Mouse (Mus musculus) E14TG2a.4 (cell line): ENCODE data around the gene Hist1h2ad.
"Not testable (repeated sequence)": the region's sequence is repeated elsewhere in the genome, so short reads cannot be mapped to it uniquely, and the experiment has no call there.

Experiments
- H3K27me3 ChIP-seq: 2 replicates; pipeline ENCODE4 v1.6.1; 2014; ENCODE audit warnings: low read length, control low read depth; ENCODE audit not compliant: insufficient read depth
- H3K36me3 ChIP-seq: 2 replicates; pipeline ENCODE4 v1.6.1; 2014; ENCODE audit warnings: low read length, control low read depth; ENCODE audit not compliant: insufficient read depth
- H3K4me1 ChIP-seq: replicated peaks from 2 replicates; pipeline ENCODE4 v1.6.1; 2014; ENCODE audit warnings: low read depth, low read length, control low read depth
- H3K4me3 ChIP-seq: replicated peaks from 2 replicates; pipeline ENCODE4 v1.5.1; 2014; ENCODE audit warnings: mild to moderate bottlenecking, low read length
- H3K9me3 ChIP-seq: 2 replicates; pipeline ENCODE4 v1.6.1; 2014; ENCODE audit warnings: low read length, control low read depth
- CTCF ChIP-seq: conservative IDR thresholded peaks from 2 replicates; pipeline ENCODE4 v1.5.1; 2014; ENCODE audit warnings: low read length
- NANOG ChIP-seq: IDR thresholded peaks from 2 replicates; pipeline ENCODE4 v1.6.1; 2014; ENCODE audit warnings: borderline replicate concordance, low read length, mixed read lengths
- POU5F1 ChIP-seq: IDR thresholded peaks from 2 replicates; pipeline ENCODE4 v1.6.1; 2014; ENCODE audit warnings: low read length, borderline replicate concordance

Gene Hist1h2ad

DNA sequence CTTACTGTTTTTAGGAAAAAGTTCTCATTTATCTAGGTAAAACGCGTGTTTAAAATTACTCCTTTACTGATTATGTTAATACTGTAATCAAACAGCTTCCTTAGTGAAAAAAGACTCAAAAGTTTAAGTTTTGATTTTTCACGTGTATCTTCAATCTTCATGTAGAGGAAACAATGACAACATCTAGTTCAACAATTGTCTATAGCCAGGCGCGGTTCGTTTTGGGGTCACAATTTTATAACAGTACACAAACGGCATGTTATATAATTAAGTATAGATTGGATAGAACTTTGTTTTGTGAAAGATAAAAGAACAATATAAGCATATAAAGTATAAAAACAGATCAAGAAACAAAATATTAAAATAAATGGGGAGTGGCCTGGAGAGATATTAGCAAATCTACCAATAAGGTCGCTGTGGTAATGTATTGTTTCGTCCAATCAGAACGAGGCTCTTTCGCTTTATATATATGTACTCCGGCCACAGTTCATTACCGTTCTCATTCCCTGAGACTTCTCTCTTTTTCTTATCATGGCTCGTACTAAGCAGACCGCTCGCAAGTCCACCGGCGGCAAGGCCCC lies 1.2 kb downstream of the Hist1h2ad start, which contains the start of gene Hist1h3d:
Hist1h3d (plus strand) TSS at position 493 of the 581 bp plus-strand sequence.
- Histone ChIP-seq H3K27me3 (no peaks in the 10 kb centered on the region), H3K4me3 (peak within 1 kb of the TSS; percentile 78), H3K4me1 (peaks cover 27% of the 10 kb centered on the region), H3K9me3 (no peaks in the 10 kb centered on the region), H3K36me3 (no peaks in the 10 kb centered on the region)
- TF ChIP-seq NANOG = peak; percentile 15; the same call in 1 of the 2 replicates
- TF ChIP-seq POU5F1 = no peak

- peak overlapping the region; percentile 78 for H3K4me3 ChIP-seq
- not testable (repeated sequence) for H3K9me3 ChIP-seq, H3K36me3 ChIP-seq, H3K27me3 ChIP-seq
- H3K4me1 ChIP-seq = peaks cover 32% of the 10 kb centered on the region
Observed at GRCm38 (mm10) chr13:23575864-23576313, 1.7 kb downstream of the Hist1h2ad start.

DNA sequence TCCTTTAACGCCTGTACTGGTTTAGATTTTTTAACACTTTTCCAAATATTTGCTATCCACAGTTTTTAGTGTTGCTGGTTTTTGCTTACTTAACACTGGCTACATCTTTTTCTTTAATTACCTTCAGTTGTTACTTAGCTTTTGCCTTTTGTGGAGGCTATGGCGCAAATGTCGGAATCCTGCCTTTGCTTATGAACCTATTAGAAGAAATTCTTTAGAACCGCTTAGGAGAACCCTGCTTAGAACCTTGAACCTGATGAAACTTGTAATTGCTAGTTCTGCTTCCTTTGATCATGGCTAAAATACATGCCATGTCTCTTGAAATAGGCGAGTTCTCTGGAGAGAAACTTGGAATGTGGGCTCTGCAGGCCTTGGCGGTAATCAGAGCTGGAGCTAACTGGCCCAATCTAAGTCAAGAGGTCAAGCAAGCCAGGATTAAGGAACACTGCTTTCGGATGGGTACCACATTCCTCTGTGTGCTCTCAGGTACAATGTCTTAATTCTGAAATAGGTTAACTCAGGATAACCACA lies 2.2 kb downstream of the Hist1h2ad start:
- Histone ChIP-seq H3K4me3 (peak overlapping the region; percentile 78), H3K27me3 (no peaks in the 10 kb centered on the region), H3K36me3 (no peaks in the 10 kb centered on the region), H3K9me3 (no peaks in the 10 kb centered on the region), H3K4me1 (peaks cover 34% of the 10 kb centered on the region)
- TF ChIP-seq NANOG (no peak), POU5F1 (no peak), CTCF (no peak)

GRCm38 (mm10) chr13:23576906-23577639 lies 2.9 kb downstream of the Hist1h2ad start:
- no peaks in the 10 kb centered on the region for H3K9me3 ChIP-seq
- peak overlapping the region; percentile 78 for H3K4me3 ChIP-seq
- no peaks in the 10 kb centered on the region for H3K27me3 ChIP-seq
- no peaks in the 10 kb centered on the region for H3K36me3 ChIP-seq
- H3K4me1 ChIP-seq = peaks cover 34% of the 10 kb centered on the region
- no peak for TF ChIP-seq POU5F1
- no peak for TF ChIP-seq NANOG
- no peak for TF ChIP-seq CTCF

DNA sequence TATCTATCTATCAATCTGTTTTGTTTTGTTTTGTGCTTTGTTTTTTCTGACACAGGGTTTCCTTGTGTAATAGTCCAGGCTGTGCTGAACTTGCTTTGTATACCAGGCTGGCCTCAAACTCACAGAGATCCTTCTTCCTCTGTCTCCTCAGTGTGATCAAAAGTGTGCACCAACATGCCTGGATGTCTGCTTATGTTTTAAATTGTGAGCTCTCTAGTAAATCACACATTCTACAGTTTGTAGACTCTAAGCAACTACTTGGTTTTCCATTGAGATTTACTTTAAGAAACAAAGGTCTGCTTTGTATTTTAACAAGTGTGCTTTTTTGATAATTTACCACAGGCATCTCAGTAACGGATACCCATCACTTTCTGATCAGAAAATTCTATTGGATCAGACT lies 3.7 kb downstream of the Hist1h2ad start:
- Histone ChIP-seq H3K27me3 (no peaks in the 10 kb centered on the region), H3K36me3 (no peaks in the 10 kb centered on the region), H3K9me3 (no peaks in the 10 kb centered on the region), H3K4me1 (peaks cover 33% of the 10 kb centered on the region), H3K4me3 (no peak overlapping the region)
- TF ChIP-seq NANOG (no peak), POU5F1 (no peak), CTCF (no peak)

DNA sequence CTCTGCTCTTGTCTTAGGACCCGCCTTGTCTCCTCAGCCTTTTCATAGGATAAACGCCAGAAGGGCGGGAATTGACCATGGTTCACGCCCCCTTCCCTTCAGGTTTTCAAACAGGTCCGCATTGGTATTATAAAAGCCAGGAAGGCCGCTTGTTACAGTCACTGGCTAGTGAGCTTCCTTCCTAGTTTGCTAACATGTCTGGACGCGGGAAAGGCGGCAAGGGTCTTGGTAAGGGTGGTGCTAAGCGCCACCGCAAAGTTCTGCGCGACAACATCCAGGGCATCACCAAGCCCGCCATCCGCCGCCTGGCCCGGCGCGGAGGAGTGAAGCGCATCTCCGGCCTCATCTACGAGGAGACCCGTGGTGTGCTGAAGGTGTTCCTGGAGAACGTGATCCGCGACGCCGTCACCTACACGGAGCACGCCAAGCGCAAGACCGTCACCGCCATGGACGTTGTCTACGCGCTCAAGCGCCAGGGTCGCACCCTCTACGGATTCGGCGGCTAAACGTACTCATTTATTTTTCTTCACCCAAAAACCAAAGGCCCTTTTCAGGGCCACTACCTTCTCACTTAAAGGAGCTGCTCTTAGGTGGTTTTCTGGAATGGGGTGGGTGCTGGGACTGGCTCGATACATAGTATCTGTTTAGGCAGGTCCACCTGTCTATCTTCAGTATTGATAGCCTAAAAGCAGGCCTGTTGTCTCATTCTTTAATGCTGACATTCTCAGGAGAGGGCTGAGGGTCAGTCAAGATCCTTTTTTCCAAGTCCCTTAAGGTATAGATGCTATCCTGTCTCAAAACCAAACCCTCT lies 7.4 kb downstream of the Hist1h2ad start, which contains the start of gene Hist1h4d:
Hist1h4d (plus strand) TSS at position 191 of the 811 bp plus-strand sequence.
- Histone ChIP-seq H3K4me1 (peaks cover 47% of the 10 kb centered on the region), H3K9me3 (no peaks in the 10 kb centered on the region), H3K36me3 (no peaks in the 10 kb centered on the region), H3K27me3 (no peaks in the 10 kb centered on the region), H3K4me3 (peak within 1 kb of the TSS; percentile 80)
- TF ChIP-seq CTCF = no peak
- no peak for TF ChIP-seq NANOG
- no peak for TF ChIP-seq POU5F1

GRCm38 (mm10) chr13:23582219-23583056 lies 8.3 kb downstream of the Hist1h2ad start:
- no peaks in the 10 kb centered on the region for H3K36me3 ChIP-seq

More at GRCm38 (mm10) chr13:23582219-23583056, 8.3 kb downstream of the Hist1h2ad start:
- peak overlapping the region; percentile 80 for H3K4me3 ChIP-seq
- TF ChIP-seq NANOG = no peak
- TF ChIP-seq CTCF = no peak
- no peak for TF ChIP-seq POU5F1
- no peaks in the 10 kb centered on the region for H3K27me3 ChIP-seq
- H3K9me3 ChIP-seq = no peaks in the 10 kb centered on the region
- peaks cover 45% of the 10 kb centered on the region for H3K4me1 ChIP-seq
